Mouse (Mus musculus) bone marrow macrophage, adult 2 months (primary cell): ENCODE measurements around the gene Tecrl.

ENCODE experiments used
- CTCF ChIP-seq: IDR thresholded peaks from 2 replicates; pipeline ENCODE4 v1.5.1; 2012; ENCODE audit warnings: low read depth, mild to moderate bottlenecking, low read length, moderate library complexity
- POLR2A ChIP-seq: IDR thresholded peaks from 2 replicates; pipeline ENCODE4 v1.6.1; 2012; ENCODE audit warnings: mild to moderate bottlenecking, low read depth, low read length, borderline replicate concordance

GRCm38 (mm10) chr5:83238848-83239452, 116.0 kb downstream of the Tecrl start:
- TF ChIP-seq POLR2A = no peak
- no peak for TF ChIP-seq CTCF
